Mouse (Mus musculus): ENCODE results near the gene Abhd12b. TPM values are rescaled to one million over a fixed set of nuclear protein-coding genes. Genes with fewer than 3 reads are reported as not detected.
A peak's percentile ranks its signal among the peaks of the same experiment; 100 is the strongest.

Gene Abhd12b
- not detected in 2 replicates for polyA plus RNA-seq (2011; ENCODE audit: insufficient read length, low read depth, missing spikeins)

DNA sequence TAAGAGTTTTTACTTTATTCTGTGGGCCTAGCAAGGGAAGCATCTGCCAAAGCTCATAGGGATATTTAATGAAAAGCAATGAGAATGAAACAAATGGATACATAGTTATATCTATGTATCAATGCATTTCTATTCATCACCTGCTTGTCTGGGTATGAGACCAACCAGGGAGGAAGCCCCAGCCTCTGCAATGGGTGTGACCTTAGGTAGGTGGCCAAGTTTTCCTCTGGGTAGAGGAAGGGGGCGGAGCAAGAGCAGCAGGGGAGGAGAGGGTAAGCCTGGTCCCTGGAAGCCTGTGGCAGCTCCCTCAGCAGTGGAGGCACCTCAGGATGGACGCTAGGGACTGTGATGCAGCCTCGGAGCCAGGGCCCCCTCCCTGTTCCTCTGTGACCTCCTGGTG lies at the start of gene Abhd12b:
Gene Abhd12b, plus strand, starts transcription at position 301 of the 400 bp plus-strand sequence.
- no peaks in the 10 kb centered on the region for H3K4me1 ChIP-seq (ENCODE audit: control insufficient read depth, insufficient read depth, low read length)
- no peak within 1 kb of the TSS for H3K4me3 ChIP-seq (ENCODE audit: insufficient read depth, low read length)
- TF ChIP-seq CTCF (IDR thresholded peaks at IDR 0.05; ENCODE audit: borderline replicate concordance, insufficient read depth, low read length) (no peak), POLR2A (IDR thresholded peaks at IDR 0.05; ENCODE audit: low read depth, low read length) (no peak)
- no peak within 1 kb of the TSS for H3K27ac ChIP-seq (ENCODE audit: insufficient read depth, low read length)

- Histone ChIP-seq H3K27ac (ENCODE audit: insufficient read depth, low read length) (no peak overlapping the region), H3K4me3 (ENCODE audit: insufficient read depth, low read length) (no peak overlapping the region), H3K4me1 (ENCODE audit: control insufficient read depth, insufficient read depth, low read length) (peaks cover 8% of the 10 kb centered on the region)
- TF ChIP-seq POLR2A (IDR thresholded peaks at IDR 0.05; ENCODE audit: low read depth, low read length), result no peak
- TF ChIP-seq CTCF (IDR thresholded peaks at IDR 0.05; ENCODE audit: borderline replicate concordance, insufficient read depth, low read length), result no peak
Observed at GRCm38 (mm10) chr12:70104199-70104598, 49.7 kb upstream of the Abhd12b start.

- TF ChIP-seq POLR2A (IDR thresholded peaks at IDR 0.05; ENCODE audit: low read depth, low read length) (no peak), CTCF (IDR thresholded peaks at IDR 0.05; ENCODE audit: borderline replicate concordance, insufficient read depth, low read length) (no peak)
- peaks cover 8% of the 10 kb centered on the region for H3K4me1 ChIP-seq (ENCODE audit: control insufficient read depth, insufficient read depth, low read length)
- H3K27ac ChIP-seq (ENCODE audit: insufficient read depth, low read length), result no peak overlapping the region
- H3K4me3 ChIP-seq (ENCODE audit: insufficient read depth, low read length), result no peak overlapping the region
Observed at GRCm38 (mm10) chr12:70104776-70105420, 49.0 kb upstream of the Abhd12b start.

- TF ChIP-seq POLR2A (IDR thresholded peaks at IDR 0.05; ENCODE audit: low read depth, low read length) (no peak), CTCF (IDR thresholded peaks at IDR 0.05; ENCODE audit: borderline replicate concordance, insufficient read depth, low read length) (no peak)
- Histone ChIP-seq H3K4me1 (ENCODE audit: control insufficient read depth, insufficient read depth, low read length) (peaks cover 8% of the 10 kb centered on the region), H3K27ac (ENCODE audit: insufficient read depth, low read length) (no peak overlapping the region), H3K4me3 (ENCODE audit: insufficient read depth, low read length) (no peak overlapping the region)
Observed at GRCm38 (mm10) chr12:70105885-70106284, 48.1 kb upstream of the Abhd12b start.

GRCm38 (mm10) chr12:70106508-70106907 lies 47.4 kb upstream of the Abhd12b start:
- Histone ChIP-seq H3K27ac (ENCODE audit: insufficient read depth, low read length) (no peak overlapping the region), H3K4me3 (ENCODE audit: insufficient read depth, low read length) (no peak overlapping the region), H3K4me1 (ENCODE audit: control insufficient read depth, insufficient read depth, low read length) (peaks cover 8% of the 10 kb centered on the region)
- TF ChIP-seq CTCF (IDR thresholded peaks at IDR 0.05; ENCODE audit: borderline replicate concordance, insufficient read depth, low read length) (no peak), POLR2A (IDR thresholded peaks at IDR 0.05; ENCODE audit: low read depth, low read length) (no peak)

- H3K27ac ChIP-seq (ENCODE audit: insufficient read depth, low read length), result no peak overlapping the region
- H3K4me3 ChIP-seq (ENCODE audit: insufficient read depth, low read length), result no peak overlapping the region
- H3K4me1 ChIP-seq (ENCODE audit: control insufficient read depth, insufficient read depth, low read length), result peaks cover 8% of the 10 kb centered on the region
- TF ChIP-seq CTCF (IDR thresholded peaks at IDR 0.05; ENCODE audit: borderline replicate concordance, insufficient read depth, low read length), result no peak
- no peak for TF ChIP-seq POLR2A (IDR thresholded peaks at IDR 0.05; ENCODE audit: low read depth, low read length)
Observed at GRCm38 (mm10) chr12:70108104-70108503, 45.8 kb upstream of the Abhd12b start.

DNA sequence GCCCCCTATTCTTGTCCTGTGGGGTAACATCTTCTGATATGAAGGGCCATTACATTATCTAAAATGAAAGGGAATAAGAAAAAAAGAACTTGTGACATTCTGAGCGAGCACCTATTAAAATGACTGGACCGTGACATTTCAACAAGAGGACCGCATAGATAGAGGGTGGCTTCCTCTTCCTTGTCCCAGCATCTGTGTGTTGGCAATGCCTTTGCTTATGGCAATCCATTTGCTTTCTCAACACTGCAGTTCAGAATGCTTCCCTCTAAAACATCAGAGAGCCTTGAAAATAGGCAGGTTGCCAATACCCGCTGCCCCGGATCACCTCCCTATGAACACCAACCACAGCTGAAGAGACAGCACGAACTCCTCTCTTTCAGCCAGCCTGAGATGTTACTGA lies 44.0 kb upstream of the Abhd12b start:
- H3K4me1 ChIP-seq (ENCODE audit: control insufficient read depth, insufficient read depth, low read length), result no peaks in the 10 kb centered on the region
- H3K4me3 ChIP-seq (ENCODE audit: insufficient read depth, low read length), result no peak overlapping the region; the same call in 1 of the 2 replicates
- H3K27ac ChIP-seq (ENCODE audit: insufficient read depth, low read length), result no peak overlapping the region
- TF ChIP-seq CTCF (IDR thresholded peaks at IDR 0.05; ENCODE audit: borderline replicate concordance, insufficient read depth, low read length) (no peak), POLR2A (IDR thresholded peaks at IDR 0.05; ENCODE audit: low read depth, low read length) (no peak)

GRCm38 (mm10) chr12:70110375-70111116 lies 43.4 kb upstream of the Abhd12b start:
- Histone ChIP-seq H3K27ac (ENCODE audit: insufficient read depth, low read length) (no peak overlapping the region), H3K4me3 (ENCODE audit: insufficient read depth, low read length) (peak overlapping the region; percentile 73), H3K4me1 (ENCODE audit: control insufficient read depth, insufficient read depth, low read length) (no peaks in the 10 kb centered on the region)
- TF ChIP-seq POLR2A (IDR thresholded peaks at IDR 0.05; ENCODE audit: low read depth, low read length) (no peak), CTCF (IDR thresholded peaks at IDR 0.05; ENCODE audit: borderline replicate concordance, insufficient read depth, low read length) (no peak)

DNA sequence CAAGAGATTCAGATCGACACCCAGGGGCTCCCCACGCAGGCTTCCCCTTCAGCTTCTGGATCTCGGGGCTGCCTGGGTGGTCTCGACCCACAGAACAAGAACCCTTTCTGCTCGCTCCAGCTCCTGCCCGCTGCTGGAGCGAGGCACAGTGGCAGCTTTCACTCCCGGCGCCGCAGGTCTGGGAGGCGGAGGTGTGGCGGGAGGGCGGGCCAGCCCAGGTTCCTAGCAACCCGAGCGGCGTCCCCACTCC lies 42.9 kb upstream of the Abhd12b start:
- Histone ChIP-seq H3K4me1 (ENCODE audit: control insufficient read depth, insufficient read depth, low read length) (no peaks in the 10 kb centered on the region), H3K4me3 (ENCODE audit: insufficient read depth, low read length) (peak overlapping the region; percentile 73), H3K27ac (ENCODE audit: insufficient read depth, low read length) (no peak overlapping the region)
- TF ChIP-seq POLR2A (IDR thresholded peaks at IDR 0.05; ENCODE audit: low read depth, low read length) (no peak), CTCF (IDR thresholded peaks at IDR 0.05; ENCODE audit: borderline replicate concordance, insufficient read depth, low read length) (no peak)

- peak overlapping the region; percentile 73 for H3K4me3 ChIP-seq (ENCODE audit: insufficient read depth, low read length)
- peak; percentile 66; the same call in 1 of the 2 replicates for TF ChIP-seq POLR2A (IDR thresholded peaks at IDR 0.05; ENCODE audit: low read depth, low read length)
- TF ChIP-seq CTCF (IDR thresholded peaks at IDR 0.05; ENCODE audit: borderline replicate concordance, insufficient read depth, low read length), result no peak
- no peak overlapping the region for H3K27ac ChIP-seq (ENCODE audit: insufficient read depth, low read length)
- no peaks in the 10 kb centered on the region for H3K4me1 ChIP-seq (ENCODE audit: control insufficient read depth, insufficient read depth, low read length)
Observed at GRCm38 (mm10) chr12:70111367-70112089, 42.4 kb upstream of the Abhd12b start.
